Mouse (Mus musculus) embryonic facial prominence, embryonic 14.5 days (tissue): ENCODE data around the gene Itpkb. TPM values are rescaled to one million over a fixed set of nuclear protein-coding genes. Genes with fewer than 3 reads are reported as not detected.

Experiments used
- ATAC-seq: fragments of 200-750 bp; cut with Nextera tagmentation; 2 replicates; pipeline ENCODE4 v1.8.0; 2017; ENCODE audit warnings: low read depth, moderate number of reproducible peaks, moderate TSS enrichment
- DNase-seq: peaks from one replicate; pipeline ENCODE4 v3.0.0-alpha.2; 2015; ENCODE audit warnings: low spot score
- H3K27ac ChIP-seq: fragments of 300-500 bp; sonication (generic); replicated peaks from 2 replicates; pipeline ENCODE4 v1.5.1; 2014; ENCODE audit warnings: low read depth, mild to moderate bottlenecking, low read length, moderate library complexity
- H3K27me3 ChIP-seq: fragments of 300-500 bp; sonication (generic); replicated peaks from 2 replicates; pipeline ENCODE4 v1.6.1; 2014; ENCODE audit warnings: low read length; ENCODE audit not compliant: control insufficient read depth, insufficient read depth
- H3K36me3 ChIP-seq: fragments of 300-500 bp; sonication (generic); 2 replicates; pipeline ENCODE4 v1.6.1; 2014; ENCODE audit warnings: low read length, mixed read lengths; ENCODE audit not compliant: control insufficient read depth, insufficient read depth
- H3K4me1 ChIP-seq: fragments of 300-500 bp; sonication (generic); 2 replicates; pipeline ENCODE4 v1.6.1; 2014; ENCODE audit warnings: antibody characterized with exemption, low read length; ENCODE audit not compliant: control insufficient read depth, insufficient read depth
- H3K4me2 ChIP-seq: fragments of 300-500 bp; sonication (generic); 2 replicates; pipeline ENCODE4 v1.6.1; 2014; ENCODE audit warnings: low read depth, mild to moderate bottlenecking, low read length, moderate library complexity, mixed read lengths
- H3K4me3 ChIP-seq: fragments of 300-500 bp; sonication (generic); 2 replicates; pipeline ENCODE4 v1.5.1; 2014; ENCODE audit warnings: low read depth, mild to moderate bottlenecking, low read length
- H3K9ac ChIP-seq: fragments of 300-500 bp; sonication (generic); 2 replicates; pipeline ENCODE4 v1.6.1; 2014; ENCODE audit warnings: low read depth, mild to moderate bottlenecking, low read length, moderate library complexity, mixed read lengths
- H3K9me3 ChIP-seq: fragments of 300-500 bp; sonication (generic); 2 replicates; pipeline ENCODE4 v1.6.1; 2016; ENCODE audit warnings: low read length; ENCODE audit not compliant: control insufficient read depth
- WGBS: fragments of 180-500 bp; shearing (Covaris S2); extraction: QIAGEN DNeasy Blood & Tissue Kit; methylation state at CpG from one replicate; pipeline ENCODE4 v1.1.7; 2014; 5-methylcytosine and 5-hydroxymethylcytosine counted together
- polyA plus RNA-seq: library from polyadenylated mRNA; unstranded; fragments of >200 nt; fragmentation: Nextera tagmentation; extraction: Ambion mirVana; gene quantifications from 2 replicates; pipeline ENCODE4 v1.2.1, GENCODE M21; 2014

Itpkb gene
- polyA plus RNA-seq: 7.4 and 7.6 TPM in 2 replicates

DNA sequence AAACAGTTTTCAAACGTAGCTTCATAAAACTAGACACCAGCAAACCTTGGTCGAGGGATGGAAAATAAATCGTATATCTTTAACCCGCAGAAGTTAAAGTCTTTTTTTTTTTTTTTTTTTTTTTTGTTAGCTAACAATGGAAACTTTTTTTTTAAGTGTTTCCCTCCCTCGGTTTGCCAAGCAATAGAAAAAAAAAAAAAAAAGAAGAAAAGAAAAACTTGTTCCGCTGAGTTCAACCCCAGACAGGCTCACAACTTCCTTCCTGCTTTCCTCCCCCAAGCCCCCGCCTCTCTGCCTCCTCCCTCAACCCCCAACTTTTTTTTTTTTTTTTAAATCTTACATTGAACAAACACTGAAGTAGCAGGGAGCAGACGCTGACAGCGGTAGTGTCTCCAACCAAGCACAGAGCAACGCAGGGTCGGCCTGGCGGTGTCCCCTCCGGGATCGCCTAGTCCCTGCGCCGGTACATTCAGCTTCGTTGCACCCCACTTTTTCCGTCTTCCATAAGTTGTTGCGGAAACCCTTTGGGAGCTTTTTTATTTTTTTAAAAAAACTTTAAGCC, at the start of gene Itpkb:
Itpkb (plus strand) TSS at position 341 of the 562 bp plus-strand sequence.
- Histone ChIP-seq H3K9ac (peak within 1 kb of the TSS; percentile 91), H3K4me1 (peaks cover 44% of the 10 kb centered on the region), H3K27ac (peak within 1 kb of the TSS; percentile 97), H3K36me3 (peaks cover 27% of the 10 kb centered on the region; the same call in 1 of the 2 replicates), H3K27me3 (0 out of 2 replicates have a peak, but pooled peaks cover 8% of the 10 kb centered on the region), H3K4me3 (peak within 1 kb of the TSS; percentile 78), H3K9me3 (no peaks in the 10 kb centered on the region), H3K4me2 (peak within 1 kb of the TSS; percentile 97)
- DNase-seq (peak; percentile 92), ATAC-seq (peak; percentile 76)
- under 1% methylated on average over 19 of the region's 19 CpGs for WGBS

DNA sequence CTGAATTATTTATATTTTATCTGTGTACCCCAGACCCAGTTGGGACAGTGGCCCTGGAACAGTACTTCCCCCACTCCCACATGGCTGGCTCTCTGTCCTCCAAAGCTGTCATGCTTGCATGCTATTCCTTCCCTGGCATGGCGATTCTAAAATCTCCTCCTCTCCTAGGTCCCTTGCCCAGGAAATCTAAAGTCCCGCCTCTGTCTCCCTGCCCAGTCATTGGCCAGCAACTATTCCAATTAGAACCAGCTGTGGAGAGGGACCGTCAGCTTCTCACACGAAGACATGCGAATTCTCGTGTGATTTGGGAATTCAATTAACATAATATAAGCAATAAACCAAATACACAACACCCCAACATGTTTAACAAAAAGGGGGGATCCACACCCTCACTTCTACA, 47.7 kb upstream of the Itpkb start:
- Histone ChIP-seq H3K27me3 (no peaks in the 10 kb centered on the region), H3K4me2 (no peak overlapping the region), H3K9me3 (no peaks in the 10 kb centered on the region), H3K4me3 (no peak overlapping the region), H3K4me1 (peaks cover 24% of the 10 kb centered on the region), H3K27ac (no peak overlapping the region), H3K36me3 (no peaks in the 10 kb centered on the region), H3K9ac (no peak overlapping the region)
- 25% methylated on average over 6 of the region's 6 CpGs for WGBS
- peak; percentile 53 for DNase-seq
- no peak for ATAC-seq

DNA sequence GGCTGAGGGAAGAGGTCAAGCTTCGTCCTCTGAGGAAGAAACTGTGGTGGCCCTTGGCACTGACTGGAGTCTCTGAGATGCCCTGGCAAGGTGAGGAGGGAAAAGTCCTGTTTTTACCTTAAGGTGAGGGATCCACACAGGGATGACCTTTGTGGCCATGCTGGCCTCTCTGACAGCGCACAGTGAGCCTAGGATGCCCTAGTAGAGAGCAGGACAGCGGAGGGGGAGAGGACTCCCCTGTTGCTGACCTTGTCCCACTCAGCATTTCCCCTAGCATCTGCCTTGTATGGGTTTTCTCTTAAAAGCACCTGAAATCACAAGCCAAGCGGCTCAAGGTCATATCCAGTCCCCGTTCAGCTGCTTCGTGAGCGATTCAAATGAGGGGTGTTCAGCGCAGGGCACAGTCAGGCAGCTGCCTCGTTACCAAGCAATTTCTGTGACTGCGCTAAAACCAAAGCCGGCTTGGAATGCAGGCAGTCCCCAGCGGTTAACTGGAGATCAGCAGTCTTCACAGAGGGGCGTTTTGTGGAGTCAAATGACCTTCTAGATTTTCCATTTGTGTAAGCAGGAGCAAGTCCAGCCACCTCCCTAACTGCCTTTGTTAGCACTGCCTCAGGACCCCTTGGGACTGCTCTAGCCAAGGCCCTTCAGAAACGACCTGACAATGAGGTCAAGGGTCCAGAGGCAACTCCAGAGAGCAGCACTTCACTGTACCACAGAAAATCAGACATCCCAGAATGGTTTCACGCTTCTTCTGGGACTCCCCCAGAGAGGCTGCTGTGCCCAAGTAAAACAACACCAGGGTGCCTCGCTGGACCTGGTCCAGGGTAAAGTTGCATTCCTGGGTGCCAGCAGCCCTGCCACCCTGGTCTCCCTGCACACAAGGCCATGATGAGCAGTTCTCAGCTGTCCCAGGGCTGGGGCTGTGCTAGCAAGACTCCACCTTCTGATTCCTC, 46.2 kb upstream of the Itpkb start:
- ATAC-seq: peak; percentile 74
- H3K36me3 ChIP-seq: no peaks in the 10 kb centered on the region
- H3K9ac ChIP-seq: 0 out of 2 replicates have a peak overlapping the region, but pooled peaks have one; percentile 11
- H3K9me3 ChIP-seq: no peaks in the 10 kb centered on the region
- H3K4me1 ChIP-seq: peaks cover 23% of the 10 kb centered on the region
- H3K27me3 ChIP-seq: no peaks in the 10 kb centered on the region
- H3K4me2 ChIP-seq: peak overlapping the region; percentile 22; the same call in 1 of the 2 replicates
- peak; percentile 89 for DNase-seq
- WGBS: 15% methylated on average over 15 of the region's 16 CpGs
- H3K27ac ChIP-seq: peak overlapping the region; percentile 28; the same call in 1 of the 2 replicates
- no peak overlapping the region for H3K4me3 ChIP-seq

DNA sequence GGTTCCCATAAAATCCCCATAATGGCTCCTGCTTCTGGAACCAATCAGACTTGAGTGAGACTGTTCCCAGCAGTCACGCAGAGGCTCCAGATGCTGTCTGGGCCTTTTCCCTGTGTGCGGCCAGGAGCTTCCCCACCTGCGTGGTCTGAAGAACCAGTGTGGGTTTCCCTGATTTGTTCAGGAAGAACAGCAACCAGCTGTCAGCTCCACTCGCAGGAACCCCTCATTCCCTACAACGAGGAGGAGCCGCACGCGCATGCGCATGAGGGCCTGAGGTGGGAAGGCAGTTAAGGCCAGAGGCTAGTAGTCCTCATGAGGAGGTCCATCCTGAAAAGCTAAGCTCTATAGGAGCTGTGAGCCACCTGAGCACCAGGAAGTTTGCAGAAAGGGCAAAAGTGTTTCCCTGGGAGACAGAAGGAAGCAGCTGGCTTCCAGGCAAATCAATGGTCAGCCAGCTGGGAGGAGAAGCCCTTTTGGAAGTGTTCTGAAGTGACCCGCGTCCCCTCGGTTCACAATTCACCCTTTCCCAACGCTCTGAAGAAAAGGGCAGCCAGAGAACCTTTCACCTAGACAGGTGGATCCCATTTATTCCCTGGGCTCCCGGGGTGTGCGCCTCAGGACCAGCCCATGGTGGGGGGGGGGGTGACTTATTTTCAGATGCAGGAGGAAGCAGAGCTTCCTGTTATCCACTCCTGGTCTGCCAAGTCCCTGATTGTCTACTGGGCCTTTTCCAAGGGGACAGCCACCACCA, 44.0 kb upstream of the Itpkb start:
- Histone ChIP-seq H3K27ac (peak overlapping the region; percentile 5; the same call in 1 of the 2 replicates), H3K4me1 (peaks cover 14% of the 10 kb centered on the region), H3K36me3 (no peaks in the 10 kb centered on the region), H3K27me3 (no peaks in the 10 kb centered on the region), H3K9ac (no peak overlapping the region), H3K9me3 (no peaks in the 10 kb centered on the region), H3K4me2 (no peak overlapping the region), H3K4me3 (no peak overlapping the region)
- WGBS: 33% methylated on average over 15 of the region's 15 CpGs
- ATAC-seq (peak; percentile 60; the same call in 1 of the 2 replicates), DNase-seq (peak; percentile 71)

DNA sequence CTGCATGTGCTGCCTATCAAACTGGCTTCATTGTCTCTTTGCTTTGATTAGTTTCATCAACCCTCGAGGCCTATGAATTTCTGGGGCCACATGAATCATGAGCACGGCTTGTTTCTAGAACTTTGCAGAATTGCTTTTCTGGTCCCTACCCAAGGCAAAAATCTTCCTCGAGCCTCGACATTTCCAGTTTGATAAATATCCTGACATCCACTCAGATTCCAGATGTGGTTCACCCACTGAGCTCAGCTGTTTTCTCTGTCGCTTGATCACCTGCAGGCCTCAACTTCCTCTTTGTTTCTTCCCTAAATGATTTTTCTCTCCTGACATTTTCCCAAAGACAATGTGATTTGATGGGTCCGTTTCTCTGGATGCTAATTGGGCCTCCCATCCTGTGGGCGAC, 42.1 kb upstream of the Itpkb start:
- Histone ChIP-seq H3K4me2 (no peak overlapping the region), H3K9ac (no peak overlapping the region), H3K27me3 (no peaks in the 10 kb centered on the region), H3K9me3 (no peaks in the 10 kb centered on the region), H3K36me3 (no peaks in the 10 kb centered on the region), H3K4me1 (peaks cover 14% of the 10 kb centered on the region), H3K27ac (no peak overlapping the region), H3K4me3 (no peak overlapping the region)
- no peak for ATAC-seq
- 71% methylated on average over 7 of the region's 7 CpGs for WGBS
- no peak for DNase-seq

DNA sequence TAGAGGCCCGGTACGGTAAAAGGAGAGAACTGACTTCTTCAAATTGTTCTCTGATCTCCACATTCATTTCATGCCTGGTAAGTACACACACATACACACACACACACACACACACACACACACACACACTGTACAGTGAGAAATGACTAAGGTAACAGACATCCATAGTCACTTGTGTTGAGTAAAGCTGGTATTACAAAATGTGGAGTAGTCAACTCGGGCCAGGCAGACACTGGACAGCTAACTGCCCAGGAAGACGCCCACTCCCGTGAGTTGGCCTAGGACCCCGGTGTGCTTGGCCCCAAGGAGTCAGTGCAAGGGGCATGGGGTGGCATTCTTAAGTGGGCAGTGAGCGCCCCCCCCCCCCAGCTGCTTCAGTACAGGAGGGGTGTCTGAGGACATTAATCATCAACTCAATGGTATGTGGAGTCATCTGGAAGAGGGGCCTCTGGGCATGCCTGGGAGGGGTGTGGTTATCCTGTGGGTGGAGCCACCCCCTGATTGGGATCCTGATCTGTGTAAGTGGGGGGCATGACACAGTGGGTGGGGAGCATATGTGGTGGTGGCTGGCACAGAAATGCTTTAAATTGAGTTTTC, 41.3 kb upstream of the Itpkb start:
- no peak overlapping the region for H3K9ac ChIP-seq
- DNase-seq: no peak
- H3K27me3 ChIP-seq: no peaks in the 10 kb centered on the region
- 91% methylated on average over 6 of the region's 7 CpGs for WGBS
- peaks cover 10% of the 10 kb centered on the region; the same call in 1 of the 2 replicates for H3K4me1 ChIP-seq
- no peak overlapping the region for H3K4me2 ChIP-seq
- no peaks in the 10 kb centered on the region for H3K9me3 ChIP-seq
- no peak overlapping the region for H3K27ac ChIP-seq
- no peaks in the 10 kb centered on the region for H3K36me3 ChIP-seq
- no peak for ATAC-seq
- no peak overlapping the region for H3K4me3 ChIP-seq

DNA sequence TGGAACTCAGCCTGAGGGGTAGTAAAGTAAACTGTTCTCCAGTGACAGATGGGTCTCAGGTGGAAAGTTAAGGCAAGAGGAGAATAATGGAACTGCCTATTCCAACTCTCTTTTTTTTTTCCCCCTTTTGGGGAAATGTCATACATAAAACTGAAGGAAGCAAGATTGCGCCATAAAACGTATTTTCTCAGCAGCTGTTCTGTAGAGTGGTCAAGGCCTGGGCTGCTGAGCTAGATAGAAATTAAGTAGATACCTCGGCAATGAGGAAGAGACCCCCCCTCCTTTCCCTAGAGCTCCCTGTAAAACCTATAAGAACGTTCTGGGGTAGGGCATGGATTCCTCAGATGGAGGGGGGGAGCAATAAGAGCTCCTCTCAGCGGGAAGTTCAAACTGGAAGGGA, 40.5 kb upstream of the Itpkb start:
- no peak overlapping the region for H3K27ac ChIP-seq

DNA sequence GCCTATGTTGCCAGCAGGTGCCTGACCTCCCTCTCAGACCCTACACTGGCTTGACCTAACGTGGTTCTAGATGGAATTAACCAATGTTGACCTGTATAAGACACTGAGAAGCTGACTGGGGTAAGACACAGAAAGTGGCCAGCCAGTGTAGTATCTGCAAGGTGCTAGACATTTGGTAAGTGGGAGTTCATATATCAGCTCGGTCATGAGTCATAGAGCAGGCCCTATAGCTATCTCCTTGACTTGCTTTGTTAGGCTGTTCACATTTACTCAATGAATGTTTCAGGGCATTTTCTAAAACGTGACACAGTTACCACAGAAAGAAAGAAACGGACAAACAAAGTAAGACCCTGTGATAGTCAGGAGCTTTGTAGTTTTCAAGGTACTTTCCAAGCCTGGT, 39.9 kb upstream of the Itpkb start:
- no peaks in the 10 kb centered on the region for H3K9me3 ChIP-seq
- H3K4me3 ChIP-seq: no peak overlapping the region
- 84% methylated on average over 4 of the region's 4 CpGs for WGBS
- H3K36me3 ChIP-seq: no peaks in the 10 kb centered on the region
- H3K4me1 ChIP-seq: 0 out of 2 replicates have a peak, but pooled peaks cover 3% of the 10 kb centered on the region
- H3K27ac ChIP-seq: no peak overlapping the region
- ATAC-seq: no peak
- no peaks in the 10 kb centered on the region for H3K27me3 ChIP-seq
- no peak overlapping the region for H3K4me2 ChIP-seq
- no peak overlapping the region for H3K9ac ChIP-seq
- no peak for DNase-seq

More for the DNA sequence above, 40.5 kb upstream of the Itpkb start:
- H3K9ac ChIP-seq: no peak overlapping the region
- H3K4me1 ChIP-seq: 0 out of 2 replicates have a peak, but pooled peaks cover 3% of the 10 kb centered on the region
- ATAC-seq (no peak), DNase-seq (no peak)
- no peaks in the 10 kb centered on the region for H3K27me3 ChIP-seq
- H3K9me3 ChIP-seq: no peaks in the 10 kb centered on the region
- no peak overlapping the region for H3K4me3 ChIP-seq
- H3K36me3 ChIP-seq: no peaks in the 10 kb centered on the region
- 75% methylated on average over 5 of the region's 5 CpGs for WGBS
- no peak overlapping the region for H3K4me2 ChIP-seq
